Mouse (Mus musculus) testis, adult 2 months (tissue): ENCODE measurements around the gene Rsph6a.

Source experiments
- CTCF ChIP-seq: fragments of 200-500 bp; IDR thresholded peaks from 2 replicates; pipeline ENCODE4 v1.5.1; 2012; ENCODE audit warnings: low read depth, mild to moderate bottlenecking, inconsistent platforms, low read length, moderate library complexity; ENCODE audit not compliant: control insufficient read depth, insufficient read depth, insufficient replicate concordance
- POLR2A ChIP-seq: fragments of 200-500 bp; IDR thresholded peaks from 2 replicates; pipeline ENCODE4 v1.6.1; 2012; ENCODE audit warnings: low read depth, mild to moderate bottlenecking, inconsistent platforms, low read length, moderate library complexity; ENCODE audit not compliant: control insufficient read depth

GRCm38 (mm10) chr7:19046286-19047069, 8.0 kb upstream of the Rsph6a start:
- no peak for TF ChIP-seq POLR2A
- no peak for TF ChIP-seq CTCF
